Mouse (Mus musculus) neural tube, embryonic 13.5 days (tissue): ENCODE results near the gene Gm1604a. TPM values are rescaled to one million over a fixed set of nuclear protein-coding genes. Genes with fewer than 3 reads are reported as not detected.

ENCODE experiments used
- polyA plus RNA-seq: library from polyadenylated mRNA; unstranded; fragments of >200 nt; fragmentation: Nextera tagmentation; extraction: Ambion mirVana; gene quantifications from 2 replicates; pipeline ENCODE4 v1.2.1, GENCODE M21; 2015

The Gm1604a gene
- polyA plus RNA-seq, 1 experiment from 2014 or later: not detected

Other genes starting within 250 kb of the Gm1604a start
- 58.5 and 68.3 TPM in 2 replicates for gene Ezr, start 242.8 kb upstream of the Gm1604a start, polyA plus RNA-seq
- 49.8 and 56.1 TPM in 2 replicates for gene Rsph3b, start 76.9 kb upstream of the Gm1604a start, polyA plus RNA-seq
- gene Tagap1, start 64.4 kb upstream of the Gm1604a start, polyA plus RNA-seq: 50.0 and 50.7 TPM in 2 replicates
- gene Rnaset2b, start 54.9 kb upstream of the Gm1604a start, polyA plus RNA-seq: 95.7 and 102 TPM in 2 replicates
- gene Gm49721, start 46.7 kb upstream of the Gm1604a start, polyA plus RNA-seq: 0.47 TPM in 1 of 2 replicates, not detected in the other
- 23.5 and 24.2 TPM in 2 replicates for gene Rps6ka2, start 144.5 kb downstream of the Gm1604a start, polyA plus RNA-seq